Mouse (Mus musculus) monocyte, adult 5-6 weeks (primary cell): Measurements from ENCODE around the gene Ctsa. TPM values are rescaled to one million over a fixed set of nuclear protein-coding genes. Genes with fewer than 3 reads are reported as not detected.

ENCODE experiments used
- ATAC-seq: fragments of 153-309, 156-312 bp; replicated peaks from 2 replicates; pipeline ENCODE4 v1.8.0; 2017; ENCODE audit warnings: mild to moderate bottlenecking; ENCODE audit not compliant: low TSS enrichment, insufficient number of reproducible peaks, severe bottlenecking, poor library complexity, low FRiP score
- total RNA-seq: library from RNA; stranded (forward); fragments of 200-1000, 200-491, 200-594 nt; gene quantifications from 3 replicates; pipeline ENCODE4 v1.2.3, GENCODE M21; 2017

Ctsa gene
- total RNA-seq, 1 experiment from 2014 or later: 330 TPM

DNA sequence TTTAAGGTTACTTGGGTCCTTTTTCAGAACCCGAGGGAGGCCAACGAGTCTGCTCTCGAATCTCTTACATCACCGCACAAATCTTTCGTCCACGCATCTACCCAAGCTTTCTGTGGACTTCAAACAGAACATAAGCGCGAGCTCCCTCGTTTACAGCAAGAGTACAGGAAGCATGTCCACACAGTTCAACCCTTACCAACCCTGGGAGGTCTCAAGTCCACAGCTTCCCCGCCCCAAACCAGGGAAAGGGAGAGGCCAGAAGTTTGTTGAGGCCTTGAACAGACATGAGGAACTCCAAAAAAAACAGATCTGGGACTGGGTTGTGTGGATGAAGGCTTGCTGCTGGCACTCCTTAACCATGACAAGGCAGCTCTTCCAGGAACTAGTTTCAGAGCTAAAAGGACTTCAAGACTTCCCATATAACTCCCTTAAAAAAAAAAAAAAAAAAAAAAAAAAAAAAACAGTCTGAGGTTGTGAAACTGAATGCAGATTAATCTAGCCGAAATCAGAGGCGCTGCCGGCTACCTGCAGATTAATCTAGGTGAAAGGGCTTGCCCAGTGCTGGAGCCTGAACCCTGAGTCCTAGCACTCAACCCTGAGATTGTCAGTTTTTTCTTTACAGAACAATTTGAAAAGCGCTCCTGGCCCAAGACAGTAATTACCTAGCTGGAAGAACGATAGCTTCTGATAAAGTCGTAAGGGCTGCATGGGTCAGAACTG is 29.3 kb upstream of the Ctsa start:
- ATAC-seq: no peak

GRCm38 (mm10) chr2:164803921-164804313 is 28.8 kb upstream of the Ctsa start:
- ATAC-seq: no peak

DNA sequence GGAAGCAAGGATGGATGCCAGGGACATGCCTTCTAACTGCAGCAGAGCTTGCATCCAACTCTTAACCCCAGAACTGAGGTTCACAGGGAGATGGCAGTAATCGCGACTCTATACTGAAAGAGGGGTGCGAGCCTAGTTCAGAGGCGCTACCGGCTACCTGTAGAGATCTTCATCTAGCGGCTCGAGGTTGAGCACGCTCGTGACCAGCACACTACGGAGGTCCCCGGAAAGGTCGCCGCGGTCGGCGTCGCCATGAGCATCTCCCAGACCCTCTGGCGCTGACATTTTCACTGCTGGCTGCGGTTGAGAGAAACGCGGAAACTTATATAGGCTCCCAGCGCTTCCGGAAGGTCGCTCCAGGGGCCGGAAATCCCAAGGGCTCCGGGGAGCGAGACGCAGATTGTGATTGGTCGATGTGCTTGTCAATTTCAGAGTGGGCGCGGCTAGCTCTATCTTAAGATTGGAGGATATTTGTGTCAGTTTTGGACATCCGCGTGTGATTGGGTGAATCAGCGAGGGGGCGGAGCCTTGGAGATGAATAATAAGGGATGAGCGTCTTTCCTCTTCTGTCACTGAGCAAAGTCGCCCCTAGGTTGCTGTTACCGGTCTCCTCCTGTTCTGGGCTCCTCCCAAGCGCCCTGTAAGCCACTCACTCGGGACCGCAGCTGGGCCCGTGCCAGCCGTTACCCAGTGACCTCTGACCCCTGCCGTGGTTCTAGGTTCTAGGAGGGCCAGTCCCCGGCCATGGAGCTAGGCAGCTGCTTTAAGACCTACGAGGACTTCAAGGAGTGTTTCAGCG is 27.9 kb upstream of the Ctsa start, which contains the start of the genes Acot8 and Zswim3:
Acot8 (minus strand) TSS at position 350 of the 799 bp plus-strand sequence.
Zswim3 (plus strand) TSS at position 566 of the 799 bp plus-strand sequence.
- ATAC-seq: peak; percentile 96

DNA sequence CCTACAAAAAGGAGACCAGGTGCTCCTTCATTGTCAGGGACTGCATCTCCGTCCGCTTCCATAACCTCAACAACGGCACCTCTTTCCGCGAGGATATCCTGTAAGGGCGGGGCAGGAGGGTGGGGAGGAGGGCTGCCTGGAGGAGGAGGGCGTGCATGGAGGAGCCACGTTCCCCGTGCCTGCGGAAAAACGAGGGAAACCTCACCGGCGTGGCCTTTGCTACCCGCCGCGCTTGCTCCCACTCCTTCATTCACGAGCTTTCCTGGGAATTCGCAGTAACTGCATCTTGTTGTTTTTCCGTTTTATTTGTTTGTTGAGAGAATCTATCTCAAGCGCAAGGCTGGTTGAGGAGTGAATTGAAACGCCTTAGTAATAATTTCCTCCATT is 27.3 kb upstream of the Ctsa start:
- ATAC-seq: 0 out of 2 replicates have a peak, but pooled peaks have one; percentile 2

DNA sequence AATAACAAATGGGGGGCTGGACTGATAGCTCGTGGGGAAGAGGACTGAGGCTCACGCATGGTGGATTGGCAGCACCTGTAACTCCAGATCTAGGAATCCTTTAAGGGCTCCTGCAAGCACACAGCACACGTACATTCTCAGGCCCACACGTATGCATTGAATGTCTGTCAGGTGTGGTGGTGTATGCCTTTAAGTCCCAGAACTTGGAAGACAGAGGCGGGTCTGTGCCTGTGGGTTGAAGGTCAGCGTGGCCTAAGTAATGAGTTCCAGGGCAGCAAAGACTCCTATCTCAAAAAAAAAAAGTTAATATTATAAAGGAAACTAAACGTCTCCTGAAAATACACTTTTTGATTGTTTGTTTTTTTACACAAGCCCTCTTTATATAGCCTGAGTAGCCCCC is 26.1 kb upstream of the Ctsa start:
- no peak for ATAC-seq

DNA sequence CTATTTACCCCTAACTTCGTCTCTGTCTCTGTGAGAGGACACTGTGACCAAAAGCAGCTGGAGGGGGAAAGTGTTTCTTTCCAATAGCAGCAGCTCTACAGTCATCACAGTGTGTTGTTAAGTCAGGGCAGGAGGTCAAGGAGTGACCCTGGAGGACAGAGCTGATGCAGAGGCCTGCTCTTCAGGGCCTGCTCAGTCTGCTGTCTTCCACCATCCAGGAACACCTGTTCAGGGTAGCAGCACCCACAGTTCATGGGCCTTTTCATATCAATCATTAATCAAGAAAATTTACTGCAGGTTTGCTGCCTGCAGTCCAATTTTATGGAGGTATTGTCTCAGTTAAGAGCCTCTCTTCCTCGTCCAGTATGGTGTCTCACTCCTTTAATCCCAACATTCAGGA is 19.1 kb upstream of the Ctsa start:
- no peak for ATAC-seq

DNA sequence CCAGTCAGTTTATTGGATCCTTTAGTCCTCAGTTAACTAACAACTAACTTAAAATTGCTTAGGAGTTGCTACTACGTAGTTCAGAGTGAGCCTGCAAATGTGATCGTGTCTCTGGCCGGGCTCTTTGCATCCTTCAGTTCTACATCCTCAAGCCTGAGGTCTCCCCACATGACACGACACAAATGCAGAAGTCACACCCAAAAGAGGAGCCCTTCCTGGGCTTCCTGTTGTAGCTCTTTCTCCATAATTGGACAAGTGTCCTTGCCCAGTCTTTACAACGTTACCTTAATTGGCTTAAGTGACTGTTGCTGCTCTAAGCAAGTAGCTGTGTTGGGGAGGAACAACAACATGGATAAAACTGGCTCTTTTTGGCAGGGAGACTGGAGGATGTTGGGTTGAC is 17.3 kb upstream of the Ctsa start:
- ATAC-seq: peak; percentile 81

DNA sequence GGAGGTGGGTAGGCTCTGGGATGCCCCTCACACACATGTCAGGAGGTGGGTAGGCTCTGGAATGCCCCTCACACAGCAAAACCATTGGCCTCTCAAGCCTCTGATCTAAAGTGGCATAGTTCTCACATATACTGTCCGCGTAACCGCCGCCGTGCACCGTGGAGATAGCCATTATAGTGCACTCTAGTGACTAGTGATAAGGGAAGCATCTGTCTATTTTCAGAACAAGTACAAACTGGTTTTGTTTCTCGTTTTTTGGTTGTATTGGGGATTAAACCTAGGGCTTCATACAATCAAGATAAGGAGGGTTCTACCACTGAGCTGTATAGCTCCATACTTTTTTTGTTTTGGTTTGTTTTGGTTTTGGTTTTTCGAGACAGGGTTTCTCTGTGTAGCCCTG is 16.9 kb upstream of the Ctsa start:
- no peak for ATAC-seq

GRCm38 (mm10) chr2:164817206-164817605 is 15.5 kb upstream of the Ctsa start:
- ATAC-seq: no peak

- no peak for ATAC-seq
These were observed 15.0 kb upstream of the Ctsa start for GRCm38 (mm10) chr2:164817703-164818102.

- no peak for ATAC-seq
These were observed 11.6 kb upstream of the Ctsa start for GRCm38 (mm10) chr2:164821060-164821459.

DNA sequence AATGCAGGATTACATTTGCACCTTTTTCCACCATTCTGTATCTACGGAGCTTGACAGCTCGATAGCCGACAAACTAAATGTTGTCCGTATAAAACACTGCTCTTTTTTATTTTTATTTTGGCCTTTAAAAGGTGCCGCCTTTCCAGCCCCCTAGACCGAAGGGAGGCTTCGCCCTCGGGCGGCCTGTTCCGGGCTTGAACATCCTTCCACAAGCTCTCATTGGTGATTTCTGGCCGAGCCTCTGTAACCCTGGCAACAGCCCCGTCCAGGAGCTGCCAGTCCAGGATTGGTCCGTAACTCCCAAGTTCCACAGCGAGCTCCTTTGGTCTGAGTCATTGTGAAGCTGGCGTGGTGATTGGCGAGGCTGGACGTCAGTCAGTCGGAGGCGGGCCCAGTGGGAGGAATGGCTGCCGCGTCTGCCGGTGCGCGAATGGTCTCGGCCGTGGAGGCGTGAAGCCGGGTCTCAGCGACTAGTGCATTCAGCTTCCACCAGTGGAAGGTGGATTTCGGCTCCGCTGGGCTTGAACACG is 10.0 kb upstream of the Ctsa start, which contains the start of gene Zswim1:
Zswim1 (plus strand) TSS at position 51 of the 530 bp plus-strand sequence.
- ATAC-seq: peak; percentile 96

DNA sequence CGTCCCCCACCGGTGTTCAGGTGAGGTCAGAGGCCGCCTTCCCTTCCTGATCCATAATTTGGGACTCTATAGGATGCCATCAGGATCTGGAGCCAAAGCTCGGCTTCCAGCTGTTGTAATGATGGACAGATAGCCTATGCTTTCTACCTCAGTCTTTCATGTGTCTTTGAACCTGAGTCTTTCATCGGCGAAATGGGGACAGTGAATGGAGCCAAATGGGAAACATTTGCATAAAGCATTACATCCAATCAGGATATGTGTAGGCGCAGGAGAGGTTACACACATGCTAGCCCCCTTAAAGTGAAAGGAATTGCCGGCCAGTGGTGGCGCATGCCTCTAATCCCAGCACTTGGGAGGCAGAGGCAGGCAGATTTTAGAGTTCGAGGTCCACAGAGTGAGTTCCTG is 9.5 kb upstream of the Ctsa start:
- peak; percentile 14; the same call in 1 of the 2 replicates for ATAC-seq

- no peak for ATAC-seq
These were observed 8.7 kb upstream of the Ctsa start for GRCm38 (mm10) chr2:164823969-164824368.

GRCm38 (mm10) chr2:164825521-164825920 is 7.2 kb upstream of the Ctsa start:
- ATAC-seq: no peak

DNA sequence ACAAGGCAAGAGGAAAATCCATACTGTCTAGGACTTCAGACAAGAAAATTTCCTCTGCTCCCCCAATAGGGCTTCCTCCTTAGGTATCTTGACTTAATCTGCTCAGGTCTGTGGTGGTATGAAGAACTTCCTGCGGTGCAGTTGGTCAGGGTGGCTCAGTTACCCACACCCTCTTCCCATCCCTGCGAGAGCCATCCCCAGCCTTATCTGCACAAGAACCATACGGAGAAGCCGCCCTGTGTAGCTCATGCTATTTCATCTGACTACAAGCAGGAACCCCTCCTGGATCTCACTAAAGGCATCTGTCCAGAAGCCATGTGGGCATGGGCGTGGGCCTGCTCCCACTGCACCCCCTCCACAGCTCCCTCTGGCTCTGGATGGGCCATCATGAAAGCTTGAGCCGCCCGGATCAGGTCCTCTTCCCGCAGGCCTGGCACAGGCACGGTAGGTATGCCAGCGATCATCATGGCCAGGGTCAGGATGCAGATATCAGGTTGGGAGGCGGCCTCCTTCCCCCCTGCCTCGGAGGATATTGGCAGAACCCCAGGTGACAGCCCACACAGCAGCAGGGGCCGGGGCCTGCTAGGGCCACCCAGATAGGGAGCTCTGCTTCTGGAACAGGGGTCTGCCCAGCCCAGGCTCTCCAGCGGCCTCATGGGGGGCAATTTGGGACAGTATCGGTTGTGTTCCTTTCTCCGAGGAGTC is 5.4 kb upstream of the Ctsa start:
- ATAC-seq: no peak

DNA sequence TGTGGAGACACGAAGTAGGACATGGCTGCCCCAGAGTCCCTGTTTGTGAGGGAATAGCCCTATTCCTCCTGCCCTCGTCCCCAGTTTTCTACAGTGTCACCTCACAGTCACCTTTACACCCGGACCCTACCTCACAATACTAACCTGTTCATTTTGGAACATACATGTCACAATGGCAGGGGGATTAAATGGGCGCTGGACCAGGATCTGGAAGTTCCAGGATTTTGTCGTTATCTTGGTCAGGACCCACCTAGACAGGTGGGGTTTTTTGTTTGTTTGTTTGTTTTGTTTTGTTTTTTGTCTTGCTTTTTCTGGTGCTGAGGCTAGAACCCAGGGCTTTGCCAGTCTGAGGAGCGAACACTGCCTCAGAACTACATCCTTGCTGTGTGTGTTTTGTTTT is 4.2 kb upstream of the Ctsa start, which contains the start of gene Spata25:
Spata25 (minus strand) TSS at position 101 of the 400 bp plus-strand sequence.
- no peak for ATAC-seq

DNA sequence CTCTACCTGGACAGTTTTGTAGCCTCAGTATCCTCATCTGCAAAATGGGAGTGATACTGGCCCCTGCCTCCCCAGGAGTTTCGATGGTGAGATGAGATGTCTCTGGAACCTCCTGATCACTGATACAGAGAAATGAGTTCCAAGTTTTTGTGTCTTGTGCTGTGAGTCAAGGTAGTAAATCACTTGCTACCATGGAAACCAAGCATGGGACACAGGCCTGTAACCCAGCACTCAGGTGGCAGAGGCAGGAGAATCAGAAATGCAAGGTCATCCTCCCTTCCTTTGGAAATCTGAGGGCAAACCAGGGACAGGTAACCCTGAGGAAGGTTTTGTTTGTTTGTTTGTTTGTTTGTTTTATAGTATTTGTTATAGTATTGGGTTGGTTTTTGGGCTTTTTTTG is 3.6 kb upstream of the Ctsa start:
- ATAC-seq: no peak

DNA sequence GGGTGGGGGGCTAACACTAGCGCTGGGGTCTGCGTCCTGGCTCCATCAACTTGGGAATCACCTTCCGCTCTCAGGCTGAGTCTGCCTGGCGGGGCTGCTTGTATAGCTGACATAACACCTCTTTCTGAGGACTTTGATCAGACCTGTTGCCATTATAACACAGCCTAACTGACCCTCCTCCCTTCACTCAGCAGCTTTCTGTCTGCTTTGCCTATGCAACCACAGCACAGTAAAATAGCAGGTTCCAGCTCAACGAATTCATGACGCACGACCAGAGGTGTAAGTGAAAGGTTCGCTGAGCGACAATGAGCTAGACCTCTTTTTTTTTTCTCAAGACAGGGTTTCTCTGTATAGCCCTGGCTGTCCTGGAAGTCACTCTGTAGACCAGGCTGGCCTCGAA is 1.6 kb upstream of the Ctsa start:
- no peak for ATAC-seq
